Mouse (Mus musculus): Measurements from ENCODE around the gene Lce1i.

DNA sequence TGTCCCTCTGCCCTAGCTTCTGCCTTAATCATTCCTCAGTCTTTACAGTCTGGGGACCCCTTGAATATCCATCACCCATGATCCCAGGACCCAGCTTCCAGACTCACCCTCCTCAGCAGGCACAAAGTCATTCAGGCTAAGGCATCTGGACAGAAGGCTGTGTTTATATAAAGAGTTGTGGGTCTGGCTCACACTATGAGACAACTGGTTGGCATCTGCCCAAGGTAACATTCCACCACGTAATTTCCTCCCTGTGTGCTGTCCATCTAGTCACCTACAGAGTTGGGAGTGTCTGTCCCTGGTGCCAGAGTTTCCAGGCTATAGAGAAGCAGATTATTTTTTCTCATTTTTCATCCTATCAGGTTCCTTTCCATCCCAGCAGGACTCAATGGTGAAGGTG, 48.4 kb upstream of the Lce1i start, which contains the start of gene Kprp:
- TF ChIP-seq CTCF (IDR thresholded peaks at IDR 0.05; ENCODE audit: extremely low read depth, insufficient read depth, insufficient read length, insufficient replicate concordance) (no peak), POLR2A (IDR thresholded peaks at IDR 0.05; ENCODE audit: low read depth, low read length) (no peak)

Data from spleen, adult 2 months (tissue).